Mouse (Mus musculus): ENCODE measurements around the gene Lias. TPM values are rescaled to one million over a fixed set of nuclear protein-coding genes. Genes with fewer than 3 reads are reported as not detected.

The Lias gene
- polyA plus RNA-seq, 1 experiment from 2014 or later = 57.5 TPM

DNA sequence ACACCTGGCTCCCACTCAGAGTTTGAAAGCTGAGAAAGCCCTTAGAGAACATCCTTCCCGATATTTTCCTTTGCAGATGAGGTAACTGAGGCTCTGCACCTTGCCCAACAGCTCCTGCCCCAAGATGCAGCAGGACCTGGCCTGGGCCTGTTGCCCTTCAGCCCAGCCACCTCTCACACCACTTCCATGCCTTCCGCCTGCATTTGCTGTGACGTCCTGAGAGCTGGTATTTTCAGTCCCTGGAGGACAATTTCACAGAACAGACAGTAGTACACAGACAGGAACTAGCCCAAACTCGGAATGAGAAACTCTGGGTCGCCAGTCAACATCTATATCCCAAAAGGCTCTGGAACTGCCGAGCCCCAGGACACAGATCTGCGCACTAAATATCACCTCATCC, 16.6 kb upstream of the Lias start:
- Histone ChIP-seq H3K9ac (ENCODE audit: low read length) (no peak overlapping the region), H3K4me1 (ENCODE audit: control insufficient read depth, insufficient read depth, low read length) (no peaks in the 10 kb centered on the region), H3K4me2 (ENCODE audit: low read depth, low read length) (no peak overlapping the region), H3K27me3 (ENCODE audit: control insufficient read depth, insufficient read depth, low read length) (no peaks in the 10 kb centered on the region), H3K27ac (ENCODE audit: low read length) (no peak overlapping the region), H3K4me3 (replicated peaks; ENCODE audit: low read length) (no peak overlapping the region), H3K9me3 (replicated peaks; ENCODE audit: control insufficient read depth, low read length) (no peaks in the 10 kb centered on the region), H3K36me3 (ENCODE audit: control insufficient read depth, insufficient read depth, low read length) (no peaks in the 10 kb centered on the region)
- no peak for ATAC-seq (ENCODE audit: insufficient read depth, low FRiP score)
- 85% methylated on average over 7 of the region's 7 CpGs for WGBS

GRCm38 (mm10) chr5:65385704-65386103, 5.6 kb upstream of the Lias start:
- Histone ChIP-seq H3K4me1 (ENCODE audit: control insufficient read depth, insufficient read depth, low read length) (peaks cover 11% of the 10 kb centered on the region), H3K4me2 (ENCODE audit: low read depth, low read length) (no peak overlapping the region), H3K9me3 (replicated peaks; ENCODE audit: control insufficient read depth, low read length) (no peaks in the 10 kb centered on the region), H3K27ac (ENCODE audit: low read length) (no peak overlapping the region), H3K27me3 (ENCODE audit: control insufficient read depth, insufficient read depth, low read length) (no peaks in the 10 kb centered on the region), H3K4me3 (replicated peaks; ENCODE audit: low read length) (no peak overlapping the region), H3K9ac (ENCODE audit: low read length) (no peak overlapping the region), H3K36me3 (ENCODE audit: control insufficient read depth, insufficient read depth, low read length) (peaks cover 7% of the 10 kb centered on the region; the same call in 1 of the 2 replicates)
- 61% methylated on average over 2 of the region's 2 CpGs for WGBS
- no peak for ATAC-seq (ENCODE audit: insufficient read depth, low FRiP score)

GRCm38 (mm10) chr5:65387008-65387867, 4.1 kb upstream of the Lias start:
- no peak for ATAC-seq (ENCODE audit: insufficient read depth, low FRiP score)
- Histone ChIP-seq H3K27ac (ENCODE audit: low read length) (no peak overlapping the region), H3K4me2 (ENCODE audit: low read depth, low read length) (no peak overlapping the region), H3K9ac (ENCODE audit: low read length) (no peak overlapping the region), H3K36me3 (ENCODE audit: control insufficient read depth, insufficient read depth, low read length) (peaks cover 7% of the 10 kb centered on the region; the same call in 1 of the 2 replicates), H3K4me1 (ENCODE audit: control insufficient read depth, insufficient read depth, low read length) (peaks cover 11% of the 10 kb centered on the region), H3K27me3 (ENCODE audit: control insufficient read depth, insufficient read depth, low read length) (no peaks in the 10 kb centered on the region), H3K4me3 (replicated peaks; ENCODE audit: low read length) (no peak overlapping the region), H3K9me3 (replicated peaks; ENCODE audit: control insufficient read depth, low read length) (no peaks in the 10 kb centered on the region)
- WGBS = 83% methylated on average over 6 of the region's 6 CpGs

GRCm38 (mm10) chr5:65391753-65392152, 456 bp downstream of the Lias start:
- no peaks in the 10 kb centered on the region for H3K27me3 ChIP-seq (ENCODE audit: control insufficient read depth, insufficient read depth, low read length)
- H3K36me3 ChIP-seq (ENCODE audit: control insufficient read depth, insufficient read depth, low read length) = peaks cover 11% of the 10 kb centered on the region; the same call in 1 of the 2 replicates
- H3K9me3 ChIP-seq (replicated peaks; ENCODE audit: control insufficient read depth, low read length) = no peaks in the 10 kb centered on the region
- H3K4me3 ChIP-seq (replicated peaks; ENCODE audit: low read length) = peak overlapping the region; percentile 100
- 2% methylated on average over 12 of the region's 12 CpGs for WGBS
- peak overlapping the region; percentile 42 for H3K27ac ChIP-seq (ENCODE audit: low read length)
- peaks cover 11% of the 10 kb centered on the region for H3K4me1 ChIP-seq (ENCODE audit: control insufficient read depth, insufficient read depth, low read length)
- peak overlapping the region; percentile 81 for H3K4me2 ChIP-seq (ENCODE audit: low read depth, low read length)
- H3K9ac ChIP-seq (ENCODE audit: low read length) = peak overlapping the region; percentile 82
- 0 out of 2 replicates have a peak, but pooled peaks have one; percentile 39 for ATAC-seq (ENCODE audit: insufficient read depth, low FRiP score)

DNA sequence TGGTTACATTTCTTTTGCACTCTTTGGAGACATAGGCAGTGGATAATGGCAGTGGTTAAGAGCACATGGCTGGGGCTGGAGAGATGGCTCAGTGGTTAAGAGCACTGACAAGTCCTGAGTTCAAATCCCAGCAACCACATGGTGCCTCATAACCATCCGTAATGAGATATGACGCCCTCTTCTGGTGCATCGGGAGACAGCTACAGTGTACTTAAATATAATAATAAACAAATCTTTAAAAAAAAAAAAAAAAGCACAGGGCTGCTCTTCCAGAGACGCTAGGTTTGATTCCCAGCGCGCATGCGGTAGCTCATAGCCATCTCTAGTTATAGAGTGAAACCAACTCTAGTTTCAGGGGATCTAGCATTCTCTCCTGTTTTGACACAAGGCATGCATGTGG, 3.1 kb downstream of the Lias start:
- 92% methylated on average over 7 of the region's 7 CpGs for WGBS
- Histone ChIP-seq H3K27me3 (ENCODE audit: control insufficient read depth, insufficient read depth, low read length) (no peaks in the 10 kb centered on the region), H3K4me2 (ENCODE audit: low read depth, low read length) (no peak overlapping the region), H3K27ac (ENCODE audit: low read length) (no peak overlapping the region), H3K9ac (ENCODE audit: low read length) (no peak overlapping the region), H3K4me3 (replicated peaks; ENCODE audit: low read length) (no peak overlapping the region), H3K36me3 (ENCODE audit: control insufficient read depth, insufficient read depth, low read length) (peaks cover 7% of the 10 kb centered on the region; the same call in 1 of the 2 replicates), H3K4me1 (ENCODE audit: control insufficient read depth, insufficient read depth, low read length) (peaks cover 8% of the 10 kb centered on the region), H3K9me3 (replicated peaks; ENCODE audit: control insufficient read depth, low read length) (no peaks in the 10 kb centered on the region)
- no peak for ATAC-seq (ENCODE audit: insufficient read depth, low FRiP score)

DNA sequence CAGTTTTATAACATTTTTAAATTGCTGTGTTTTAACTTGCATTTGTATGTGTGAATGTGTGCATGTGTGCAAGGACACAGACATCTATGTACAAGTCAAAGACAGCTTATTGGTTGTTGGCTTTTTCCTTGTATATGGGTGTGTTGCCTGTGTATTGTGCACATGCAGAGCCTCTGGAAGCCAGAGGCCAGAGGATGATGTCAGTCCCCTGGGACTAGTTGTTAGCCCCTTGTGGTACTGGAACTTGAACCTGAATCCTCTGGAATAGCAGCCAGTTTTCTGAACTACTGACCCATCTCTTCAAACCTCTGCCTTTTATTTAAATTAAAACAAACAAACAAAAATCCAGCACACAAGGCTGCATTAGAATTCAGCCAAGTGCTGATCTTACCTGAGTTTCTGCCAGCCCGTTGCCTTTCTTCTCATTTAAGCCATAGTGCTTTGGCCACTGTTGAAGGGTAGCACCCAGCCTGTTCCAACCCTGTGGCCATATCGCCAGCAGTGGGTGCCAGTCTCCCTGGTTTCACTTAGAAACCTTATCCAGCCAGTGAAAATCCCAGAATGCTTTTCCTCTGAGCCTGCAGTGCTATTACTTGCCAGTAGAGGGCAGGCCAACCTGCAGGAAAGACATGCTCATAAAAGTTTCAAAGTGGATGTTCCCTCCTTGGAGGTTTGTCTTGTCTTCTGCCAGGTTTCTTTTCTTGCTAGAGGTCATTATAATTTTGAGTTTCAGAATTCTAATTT, 10.1 kb downstream of the Lias start:
- Histone ChIP-seq H3K4me2 (ENCODE audit: low read depth, low read length) (no peak overlapping the region), H3K9me3 (replicated peaks; ENCODE audit: control insufficient read depth, low read length) (no peaks in the 10 kb centered on the region), H3K36me3 (ENCODE audit: control insufficient read depth, insufficient read depth, low read length) (peaks cover 6% of the 10 kb centered on the region; the same call in 1 of the 2 replicates), H3K27me3 (ENCODE audit: control insufficient read depth, insufficient read depth, low read length) (no peaks in the 10 kb centered on the region), H3K9ac (ENCODE audit: low read length) (no peak overlapping the region), H3K27ac (ENCODE audit: low read length) (no peak overlapping the region), H3K4me1 (ENCODE audit: control insufficient read depth, insufficient read depth, low read length) (no peaks in the 10 kb centered on the region), H3K4me3 (replicated peaks; ENCODE audit: low read length) (no peak overlapping the region)
- peak; percentile 72; the same call in 1 of the 2 replicates for ATAC-seq (ENCODE audit: insufficient read depth, low FRiP score)
- WGBS = 21% methylated on average over 2 of the region's 2 CpGs

DNA sequence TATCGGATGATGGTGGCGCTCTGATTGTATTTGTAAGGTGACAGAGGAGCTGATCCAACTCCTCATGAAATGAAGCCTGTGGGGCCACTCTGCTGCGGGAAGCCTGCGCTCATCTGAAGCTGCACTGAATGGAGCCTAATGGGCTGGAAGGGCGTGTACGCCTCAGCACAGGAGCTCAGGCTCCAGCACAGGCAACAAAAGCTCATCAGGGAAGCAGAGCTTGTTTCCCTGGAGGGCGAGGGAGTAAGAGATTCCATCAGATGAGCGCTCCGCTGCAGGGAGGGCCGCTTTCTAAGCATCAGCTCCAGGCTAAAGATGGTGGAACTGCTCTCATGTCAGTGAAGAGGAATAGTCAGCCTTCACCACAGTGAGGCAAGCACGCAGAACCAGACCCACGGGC, 16.7 kb downstream of the Lias start:
- WGBS = 76% methylated on average over 12 of the region's 12 CpGs
- H3K27me3 ChIP-seq (ENCODE audit: control insufficient read depth, insufficient read depth, low read length) = no peaks in the 10 kb centered on the region
- no peak overlapping the region for H3K4me2 ChIP-seq (ENCODE audit: low read depth, low read length)
- no peak overlapping the region for H3K4me3 ChIP-seq (replicated peaks; ENCODE audit: low read length)
- H3K36me3 ChIP-seq (ENCODE audit: control insufficient read depth, insufficient read depth, low read length) = peaks cover 9% of the 10 kb centered on the region; the same call in 1 of the 2 replicates
- H3K9me3 ChIP-seq (replicated peaks; ENCODE audit: control insufficient read depth, low read length) = no peaks in the 10 kb centered on the region
- no peak overlapping the region for H3K27ac ChIP-seq (ENCODE audit: low read length)
- no peak for ATAC-seq (ENCODE audit: insufficient read depth, low FRiP score)
- H3K9ac ChIP-seq (ENCODE audit: low read length) = no peak overlapping the region
- H3K4me1 ChIP-seq (ENCODE audit: control insufficient read depth, insufficient read depth, low read length) = no peaks in the 10 kb centered on the region

DNA sequence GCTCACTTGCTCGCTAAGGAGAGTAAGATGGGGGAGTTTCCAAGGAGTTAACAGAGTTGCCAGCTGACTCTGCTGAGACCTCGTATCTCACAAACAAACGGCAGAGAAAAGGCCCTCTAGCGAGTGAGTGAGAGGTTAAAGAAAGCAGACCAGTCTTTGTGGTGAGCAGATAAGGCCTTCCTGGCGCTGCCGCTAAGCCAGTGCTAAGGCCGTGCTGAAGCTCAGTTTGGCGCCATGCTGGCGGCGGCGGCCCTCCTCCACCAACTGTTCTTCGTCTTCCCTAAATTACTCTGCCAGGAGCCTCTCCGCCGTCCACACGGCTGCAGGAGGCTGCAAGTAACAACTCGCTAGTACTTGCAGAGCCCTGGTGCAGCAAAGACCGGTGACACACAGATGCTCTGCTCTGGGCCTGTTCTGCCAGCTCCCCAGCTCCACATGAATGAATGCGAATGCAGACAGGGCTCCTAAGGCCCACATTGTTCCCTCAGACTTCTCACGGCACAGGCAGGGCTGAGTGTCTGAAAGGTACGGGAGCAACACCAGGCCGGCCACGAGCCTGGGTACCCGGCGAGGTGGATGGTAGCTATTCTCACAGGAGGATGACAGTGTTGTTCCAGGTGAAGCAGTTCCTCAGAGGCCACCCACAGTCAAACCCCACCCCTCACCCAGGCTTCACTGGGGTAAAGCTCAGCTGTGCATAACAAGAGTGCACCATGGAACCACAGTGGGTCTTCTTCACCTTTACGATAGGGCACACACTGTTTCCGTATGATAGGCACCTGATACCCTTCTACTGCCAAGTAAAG, 24.6 kb downstream of the Lias start:
- 21% methylated on average over 26 of the region's 26 CpGs for WGBS
- peak; percentile 86 for ATAC-seq (ENCODE audit: insufficient read depth, low FRiP score)
- H3K36me3 ChIP-seq (ENCODE audit: control insufficient read depth, insufficient read depth, low read length) = peaks cover 13% of the 10 kb centered on the region; the same call in 1 of the 2 replicates
- H3K9ac ChIP-seq (ENCODE audit: low read length) = peak overlapping the region; percentile 61
- H3K9me3 ChIP-seq (replicated peaks; ENCODE audit: control insufficient read depth, low read length) = no peaks in the 10 kb centered on the region
- H3K4me2 ChIP-seq (ENCODE audit: low read depth, low read length) = no peak overlapping the region
- H3K4me1 ChIP-seq (ENCODE audit: control insufficient read depth, insufficient read depth, low read length) = peaks cover 14% of the 10 kb centered on the region
- H3K27me3 ChIP-seq (ENCODE audit: control insufficient read depth, insufficient read depth, low read length) = no peaks in the 10 kb centered on the region
- no peak overlapping the region for H3K4me3 ChIP-seq (replicated peaks; ENCODE audit: low read length)
- peak overlapping the region; percentile 89 for H3K27ac ChIP-seq (ENCODE audit: low read length)
